Mouse (Mus musculus): ENCODE measurements around the gene Cst13. TPM values are rescaled to one million over a fixed set of nuclear protein-coding genes. Genes with fewer than 3 reads are reported as not detected.
"Not testable (repeated sequence)": the region's sequence is repeated elsewhere in the genome, so short reads cannot be mapped to it uniquely, and the experiment has no call there.

The Cst13 gene
- not detected for total RNA-seq (2021)
- long read RNA-seq, experiment 1, result 0 reads
- long read RNA-seq, experiment 2, result 0 reads

- DNase-seq, result no peak
Measured at GRCm38 (mm10) chr2:148819909-148820308, at the start of gene Cst13. Gene Cst13 (plus strand): TSS chr2:148820081.

GRCm38 (mm10) chr2:148771397-148771796, 48.5 kb upstream of the Cst13 start, which contains the start of gene Cst11:
Gene Cst11 (minus strand): TSS chr2:148771497.
- not testable (repeated sequence) for DNase-seq

GRCm38 (mm10) chr2:148781709-148782108, 38.2 kb upstream of the Cst13 start, which contains the start of gene 8030411F24Rik:
Gene 8030411F24Rik (plus strand): TSS chr2:148782009.
- no peak for DNase-seq

DNA sequence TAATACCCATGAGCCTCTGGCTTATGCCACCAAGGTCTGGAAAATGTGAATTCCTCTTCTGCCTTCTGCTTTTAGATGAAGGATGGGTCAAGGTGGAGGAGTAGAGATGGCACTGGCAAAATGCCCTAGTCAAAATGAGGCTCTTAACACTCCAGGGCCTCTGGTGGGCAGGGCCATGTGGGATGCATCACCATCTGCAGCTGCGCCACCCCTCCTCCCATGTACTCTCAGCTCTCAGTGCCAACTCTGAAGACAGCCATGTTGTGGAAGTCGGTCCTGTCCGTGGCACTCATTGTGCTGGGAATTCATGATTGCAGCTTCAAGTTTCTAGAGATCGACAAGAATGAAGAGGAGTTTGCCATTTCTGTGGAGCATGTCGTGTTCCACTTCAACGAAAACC, 30.7 kb upstream of the Cst13 start, which contains the start of gene Cst12:
TSS of gene Cst12 (plus strand) at position 220 of the 400 bp plus-strand sequence.
- DNase-seq, result no peak

DNA sequence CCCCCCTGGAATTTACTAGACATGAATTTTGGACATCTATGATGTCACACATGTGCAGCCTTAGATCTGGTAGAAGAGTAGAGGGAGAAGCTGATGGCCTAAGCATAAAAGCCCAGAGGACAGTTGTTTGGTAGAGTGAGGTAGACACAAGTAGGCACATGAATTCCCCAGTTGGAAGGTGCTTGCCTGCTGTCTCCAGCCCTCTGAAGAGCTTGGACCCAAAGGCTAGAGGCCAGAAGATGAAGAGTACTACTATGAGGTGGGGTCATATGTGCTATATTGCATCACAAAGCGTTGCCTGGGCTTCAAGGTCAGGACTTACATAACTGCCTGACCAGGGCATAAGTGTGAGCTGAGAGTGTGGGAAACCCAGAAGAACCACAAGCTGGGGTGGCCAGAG, 21.4 kb upstream of the Cst13 start, which contains the start of gene Cst8:
TSS of gene Cst8 (plus strand) at position 301 of the 400 bp plus-strand sequence.
- no peak for DNase-seq

DNA sequence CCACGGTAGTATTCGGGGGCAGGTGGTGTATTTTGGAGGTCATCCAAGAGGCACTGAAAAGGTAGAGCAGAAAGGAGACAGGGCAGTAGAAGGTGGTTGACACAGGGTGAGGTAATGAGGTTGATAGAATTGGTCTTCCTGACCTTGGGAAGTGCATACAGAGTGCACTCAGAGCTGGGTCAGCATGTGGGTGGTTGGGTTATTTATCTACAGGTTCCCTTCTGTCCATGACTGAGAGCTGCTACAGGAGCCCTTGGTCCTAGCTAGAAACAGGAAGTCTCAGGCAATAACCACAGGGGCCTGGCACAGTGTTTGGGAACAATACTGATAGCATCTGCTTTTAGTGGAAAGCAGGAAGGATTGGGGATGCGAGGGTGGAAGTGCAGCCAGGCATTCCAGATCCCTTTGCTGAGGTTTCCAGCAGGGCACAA, 18.4 kb upstream of the Cst13 start:
- no peak for DNase-seq

- DNase-seq, result no peak
Measured at GRCm38 (mm10) chr2:148806696-148807095, 13.2 kb upstream of the Cst13 start.

GRCm38 (mm10) chr2:148825986-148826385, 6.1 kb downstream of the Cst13 start:
- no peak for DNase-seq

- no peak for DNase-seq
Measured at GRCm38 (mm10) chr2:148834912-148835311, 15.0 kb downstream of the Cst13 start, which contains the start of gene Cst9. Gene Cst9 (plus strand): TSS chr2:148835147.

DNA sequence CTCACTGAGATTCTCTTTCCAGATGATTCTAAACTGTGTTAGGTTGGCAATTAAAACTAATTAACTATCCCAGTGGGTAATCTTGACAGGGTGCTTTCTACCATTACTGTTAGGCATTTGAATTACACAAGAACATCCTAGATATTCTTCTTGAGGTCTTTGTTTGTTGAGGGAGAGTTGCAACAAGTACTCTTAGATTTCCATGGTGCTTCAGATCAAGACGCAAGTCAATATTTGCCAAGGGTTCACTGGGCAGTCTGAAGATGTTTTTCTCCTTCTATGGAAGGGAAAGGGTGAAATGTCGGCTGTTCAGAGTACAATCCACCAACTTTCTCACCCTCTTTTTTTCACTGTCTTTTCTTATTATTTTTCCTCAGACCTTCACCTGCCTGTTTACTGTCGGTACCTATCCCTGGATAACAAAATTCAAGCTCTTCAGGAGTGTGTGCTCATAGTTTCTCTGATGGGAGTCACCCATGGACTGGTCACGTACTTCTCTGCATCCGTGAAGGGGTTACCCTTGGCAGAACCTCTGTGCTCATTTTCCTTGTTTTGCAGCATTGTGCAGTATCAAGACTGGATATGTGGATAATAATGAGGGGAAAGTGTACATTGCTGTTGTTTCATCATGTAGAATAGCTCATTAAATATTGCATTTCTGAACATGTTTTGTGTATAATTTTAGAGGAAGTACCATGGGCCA, 18.3 kb downstream of the Cst13 start:
- no peak for DNase-seq

DNA sequence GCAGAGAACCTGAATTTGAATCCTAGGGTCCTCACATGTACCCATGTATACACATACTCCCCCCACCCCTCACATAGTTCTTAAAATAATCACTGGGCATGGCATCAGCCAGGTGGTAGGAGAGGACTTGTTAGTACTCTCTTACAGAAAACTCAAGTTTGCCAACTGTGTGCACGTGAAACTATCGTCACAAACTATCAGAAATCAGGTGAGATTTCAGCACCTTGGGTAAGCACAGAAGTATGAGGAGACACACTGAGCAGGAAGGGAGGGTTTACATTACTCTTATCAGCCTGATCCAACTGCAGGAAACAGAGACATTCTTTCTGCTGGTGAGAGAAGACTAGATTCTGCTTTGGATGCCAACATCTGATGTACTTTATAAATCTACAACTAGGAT, 19.3 kb downstream of the Cst13 start:
- no peak for DNase-seq

- peak; percentile 47 for DNase-seq
Measured at GRCm38 (mm10) chr2:148851116-148851906, 31.4 kb downstream of the Cst13 start.

DNA sequence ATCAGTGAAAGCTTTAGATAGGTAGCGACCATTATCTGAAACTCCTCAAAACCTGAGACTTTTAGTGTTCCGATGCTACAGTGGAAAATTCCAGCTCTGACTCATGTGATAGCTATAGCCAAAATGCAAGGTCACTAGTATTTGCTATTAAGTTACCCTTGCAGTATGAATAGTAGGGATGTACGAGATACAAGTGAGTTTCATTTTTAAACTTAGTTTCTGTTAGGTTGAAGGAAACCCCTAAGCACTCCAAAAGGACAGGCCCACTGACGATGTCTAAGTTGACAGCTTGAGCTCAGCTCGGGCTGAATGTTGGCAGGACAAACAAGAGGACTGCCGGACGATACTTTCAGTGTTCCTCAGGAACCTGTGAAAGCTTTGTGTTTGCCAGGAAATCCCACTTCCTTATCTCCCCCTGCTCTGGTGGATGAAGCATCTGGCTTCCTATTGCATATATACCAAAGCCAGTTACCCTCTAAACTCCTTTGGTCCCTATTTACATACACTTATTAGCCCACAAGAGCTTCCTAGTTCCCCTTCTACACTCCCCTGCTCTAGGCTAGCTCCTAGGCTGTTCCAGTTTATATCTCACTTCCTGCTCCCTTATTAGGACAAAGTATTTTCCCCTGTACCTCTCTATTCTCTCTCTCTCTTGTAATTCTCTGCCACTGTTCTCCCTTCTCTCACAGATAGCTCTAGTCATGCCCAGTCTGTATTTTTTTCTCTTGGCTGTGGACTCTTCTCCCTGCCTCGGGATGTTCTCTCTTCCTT, 36.9 kb downstream of the Cst13 start:
- no peak for DNase-seq

DNA sequence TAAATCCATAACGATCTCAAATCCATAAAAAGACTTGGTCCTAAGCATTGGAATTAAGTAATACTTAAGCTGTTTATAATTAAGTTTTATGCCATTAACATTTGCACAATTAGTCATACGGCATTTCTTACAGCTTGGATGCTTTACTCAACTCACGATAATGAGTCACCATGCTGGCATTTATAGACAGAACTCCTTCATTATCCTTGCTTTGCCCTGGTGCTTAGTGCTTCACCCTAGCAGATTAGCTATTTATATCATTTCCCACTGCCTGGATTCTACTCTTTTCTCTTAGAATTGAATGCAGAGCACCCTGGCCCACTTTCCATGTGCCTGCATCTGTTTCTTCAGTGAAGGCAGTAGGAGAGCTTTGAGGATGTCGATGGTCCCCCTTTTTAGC, 37.6 kb downstream of the Cst13 start:
- DNase-seq, result no peak

GRCm38 (mm10) chr2:148860993-148861392, 41.1 kb downstream of the Cst13 start:
- DNase-seq, result no peak

DNA sequence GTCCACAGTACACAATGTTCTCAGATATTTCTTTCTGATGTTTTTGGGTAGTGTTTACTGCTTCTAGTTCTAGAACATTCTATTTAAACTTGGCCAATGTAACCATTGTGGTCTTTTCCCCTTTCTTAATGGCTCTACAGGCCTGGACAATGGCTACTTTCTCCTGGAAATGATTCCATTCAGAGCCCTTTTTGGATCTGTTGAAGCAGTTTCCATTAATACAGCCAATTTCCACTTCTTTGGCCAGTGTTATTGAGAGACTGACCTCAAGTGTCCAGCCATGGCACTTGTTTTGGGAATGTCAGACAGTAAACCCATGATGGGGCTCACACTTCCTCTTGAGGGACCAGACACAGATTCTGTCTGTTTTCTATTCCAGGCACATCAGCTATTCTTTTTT, 41.8 kb downstream of the Cst13 start:
- no peak for DNase-seq

- peak; percentile 32 for DNase-seq
Measured at GRCm38 (mm10) chr2:148864966-148865365, 45.1 kb downstream of the Cst13 start, which contains the start of gene 9230104L09Rik. Gene 9230104L09Rik (minus strand): TSS chr2:148865038.

DNA sequence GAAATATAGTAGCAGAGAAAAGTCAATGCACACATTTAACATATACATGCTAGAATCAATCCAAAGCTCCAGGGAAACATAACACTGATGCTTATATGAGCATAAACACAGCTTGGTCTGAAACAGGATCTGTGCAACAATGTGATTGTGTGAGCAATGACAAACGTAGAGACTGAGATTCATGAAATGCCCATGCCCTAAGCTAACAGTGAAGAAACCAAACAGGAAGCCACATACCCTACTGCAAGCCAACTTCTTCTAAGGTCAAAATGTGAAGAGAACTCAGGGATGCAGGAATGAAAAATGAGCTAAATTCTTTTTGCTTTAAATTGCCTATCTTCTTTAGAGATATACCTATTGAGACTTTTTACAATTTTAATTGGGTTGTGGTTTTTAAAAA, 49.1 kb downstream of the Cst13 start:
- DNase-seq, result no peak

GRCm38 (mm10) chr2:148870526-148870925, 50.6 kb downstream of the Cst13 start:
- no peak for DNase-seq

GRCm38 (mm10) chr2:148872860-148873259, 53.0 kb downstream of the Cst13 start:
- DNase-seq, result no peak

- DNase-seq, result no peak
Measured at GRCm38 (mm10) chr2:148874224-148874616, 54.3 kb downstream of the Cst13 start.

All from gastrocnemius, postnatal 25 days (tissue).